Mouse (Mus musculus) heart, postnatal 14 days (tissue): ENCODE measurements around the gene Kcnip4. TPM values are rescaled to one million over a fixed set of nuclear protein-coding genes. Genes with fewer than 3 reads are reported as not detected.

Experiments used
- DNase-seq, 2 experiments: peaks; one replicate each; pipeline ENCODE4 v3.0.0; 2021 to 2022
- intact Hi-C: fragments of 180-260 bp; cut with DNase I; formaldehyde crosslinking; loops from one replicate; pipeline ENCODE4 v1.15.1; 2025
- total RNA-seq, 2 experiments: library from RNA; stranded (reverse); gene quantifications; 2 replicates each; pipeline ENCODE4 v1.2.3; 2021

Gene Kcnip4
- total RNA-seq, 2 experiments from 2014 or later: 0.10 to 0.38 TPM

DNA sequence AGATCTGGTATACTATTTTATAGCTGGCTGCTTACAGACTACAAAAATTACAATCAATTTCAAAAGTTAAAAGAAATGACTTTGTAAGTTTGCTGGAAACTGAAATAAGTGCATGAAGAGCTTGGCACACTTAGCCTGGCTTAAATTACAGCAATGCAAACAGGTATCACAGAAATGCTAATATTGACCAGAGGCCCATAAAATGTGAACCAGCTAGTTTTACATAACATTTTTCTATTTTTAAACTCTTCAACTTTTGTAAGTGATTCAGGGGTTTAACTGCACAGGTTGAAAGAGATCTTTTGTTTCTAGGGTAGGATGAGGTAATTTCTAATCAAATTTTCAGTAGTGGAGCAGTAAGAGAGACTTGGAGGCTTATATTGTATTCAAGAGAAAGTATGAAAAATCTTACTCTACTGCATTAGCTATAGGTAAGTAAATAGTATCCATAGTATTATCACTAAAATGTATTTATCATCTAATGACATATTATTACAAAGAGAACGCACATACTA is 535.5 kb downstream of the Kcnip4 start:
- no peak for DNase-seq
- intact Hi-C loops: no loop called here

DNA sequence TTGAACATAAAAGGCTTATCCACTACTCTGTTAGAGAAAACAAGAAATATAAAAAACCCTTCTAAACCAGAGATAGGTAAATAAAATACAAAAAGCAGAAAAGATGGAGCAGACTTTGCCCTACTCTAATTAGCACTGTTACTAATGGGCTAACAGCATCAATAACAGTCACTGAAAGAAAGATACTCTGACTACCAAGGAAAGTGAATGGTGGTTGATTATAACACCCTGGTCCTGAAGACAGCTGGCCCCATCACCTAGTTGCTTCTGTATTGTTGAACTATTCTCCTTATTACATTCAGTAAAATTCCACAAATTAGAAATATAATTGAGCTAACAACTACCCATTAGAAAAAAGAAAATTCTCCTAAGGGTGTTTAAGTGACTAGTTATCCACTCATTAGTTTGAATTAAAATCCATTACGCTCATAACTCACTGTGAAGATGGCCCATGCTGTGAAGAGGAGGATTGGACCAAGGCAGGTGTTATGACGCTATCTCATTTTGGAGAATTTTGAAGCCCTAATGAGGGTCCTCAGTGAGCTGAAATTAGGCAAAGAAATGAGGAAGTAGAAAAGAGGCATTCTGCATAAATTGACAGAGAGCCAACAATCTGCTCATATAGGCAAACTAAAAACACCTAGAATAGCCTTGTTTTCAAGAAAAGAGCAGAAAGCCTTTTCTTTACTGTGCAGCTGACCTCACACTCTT is 582.2 kb downstream of the Kcnip4 start:
- intact Hi-C loops: no loop called here
- no peak for DNase-seq

DNA sequence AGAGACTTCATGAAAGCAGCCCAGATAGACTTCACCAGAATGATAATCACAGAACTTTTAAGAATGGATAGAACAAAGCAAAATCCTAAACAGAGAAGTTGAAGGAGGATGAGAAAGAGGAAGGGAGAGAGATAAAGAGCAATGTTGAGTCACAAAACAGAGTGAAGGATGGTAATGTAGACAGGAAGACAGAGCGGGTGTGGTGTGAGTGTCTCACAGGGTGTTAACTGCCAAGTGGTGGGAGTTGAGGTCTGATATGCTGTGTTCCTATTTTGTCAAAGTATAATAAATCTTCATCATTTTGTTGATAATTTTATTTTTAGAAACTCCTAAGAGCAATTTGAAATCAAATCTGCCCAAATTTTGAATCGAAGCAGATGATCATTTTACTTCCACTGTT is 592.8 kb downstream of the Kcnip4 start:
- intact Hi-C loops: no loop called here
- no peak for DNase-seq

DNA sequence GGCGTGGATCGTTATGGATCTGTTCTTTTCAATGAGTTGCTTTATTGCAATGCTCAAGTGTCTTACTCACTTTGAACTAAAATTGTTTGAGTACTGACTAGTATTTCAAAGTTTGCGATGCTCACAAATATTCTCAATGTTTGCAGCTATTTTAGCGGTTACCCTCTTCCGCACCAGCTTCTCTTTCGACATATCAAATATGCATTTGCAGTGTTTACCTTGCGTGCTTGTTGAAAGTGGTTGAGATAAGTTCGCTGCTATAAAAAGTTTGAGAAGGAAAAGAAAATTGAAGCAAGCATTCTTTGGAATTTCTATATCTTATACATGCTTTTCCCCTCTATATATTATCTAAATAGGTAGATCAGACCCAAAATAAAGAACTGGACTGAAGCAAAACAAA is 634.5 kb downstream of the Kcnip4 start:
- intact Hi-C loops: no loop called here

DNA sequence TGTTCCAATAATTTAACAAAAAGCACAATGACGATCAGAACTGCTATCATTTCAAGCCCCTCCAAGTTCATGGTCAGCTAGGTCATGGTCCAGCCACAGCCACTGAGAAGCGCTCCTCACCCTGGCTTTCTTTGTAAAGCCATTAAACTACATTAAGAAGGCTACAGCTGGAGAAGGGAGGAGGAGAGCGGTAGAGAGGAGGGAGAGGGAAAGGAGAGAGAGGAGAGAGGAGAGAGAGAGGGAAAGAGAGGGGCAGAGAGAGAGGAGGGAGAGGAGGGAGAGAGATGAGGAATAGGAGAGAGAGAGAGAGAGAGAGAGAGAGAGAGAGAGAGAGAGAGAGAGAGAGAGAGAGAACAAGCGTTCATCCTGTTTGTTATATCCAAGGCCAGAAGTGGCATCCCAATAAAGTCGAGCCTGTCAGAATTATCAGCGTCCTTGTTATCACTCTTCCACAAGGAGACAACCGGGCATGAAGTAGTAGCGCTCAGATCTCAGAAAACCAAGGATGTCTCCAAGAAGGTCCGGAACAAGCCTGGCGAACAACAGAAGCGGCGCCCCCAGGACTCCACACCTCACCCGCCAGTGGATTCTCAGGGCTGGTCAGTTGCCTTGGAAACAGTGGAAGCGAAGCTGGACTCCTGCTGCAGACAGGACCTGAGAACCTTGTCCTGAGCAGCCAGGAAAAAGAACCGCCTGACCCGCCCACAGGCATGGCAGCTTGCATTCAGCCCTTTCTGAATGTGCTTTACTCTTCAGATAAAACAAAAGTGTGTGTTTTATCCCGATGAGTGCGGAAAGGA is 635.1 kb downstream of the Kcnip4 start:
- intact Hi-C loops: no loop called here
- DNase-seq: no peak

More for the DNA sequence above, 634.5 kb downstream of the Kcnip4 start:
- DNase-seq: no peak

DNA sequence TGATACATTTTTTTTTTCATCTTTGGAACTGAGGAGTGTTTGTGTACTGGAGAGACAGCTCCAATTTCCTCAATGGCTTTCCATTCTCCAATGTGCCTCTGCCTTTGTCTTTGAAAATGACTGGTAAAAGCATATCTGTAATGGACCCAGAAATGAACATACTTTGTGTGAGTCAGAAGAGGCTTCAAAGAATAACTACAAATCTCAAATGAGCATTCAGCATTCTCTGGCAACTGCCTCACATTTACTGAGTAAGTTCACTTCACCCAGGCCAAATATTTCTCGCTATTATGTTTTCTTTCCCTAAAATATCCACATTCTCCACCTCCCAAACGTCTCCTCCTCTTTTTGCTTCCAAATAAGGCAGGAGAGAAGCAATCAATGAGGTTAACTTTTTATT is 646.6 kb downstream of the Kcnip4 start:
- DNase-seq: no peak
- intact Hi-C loops: no loop called here

DNA sequence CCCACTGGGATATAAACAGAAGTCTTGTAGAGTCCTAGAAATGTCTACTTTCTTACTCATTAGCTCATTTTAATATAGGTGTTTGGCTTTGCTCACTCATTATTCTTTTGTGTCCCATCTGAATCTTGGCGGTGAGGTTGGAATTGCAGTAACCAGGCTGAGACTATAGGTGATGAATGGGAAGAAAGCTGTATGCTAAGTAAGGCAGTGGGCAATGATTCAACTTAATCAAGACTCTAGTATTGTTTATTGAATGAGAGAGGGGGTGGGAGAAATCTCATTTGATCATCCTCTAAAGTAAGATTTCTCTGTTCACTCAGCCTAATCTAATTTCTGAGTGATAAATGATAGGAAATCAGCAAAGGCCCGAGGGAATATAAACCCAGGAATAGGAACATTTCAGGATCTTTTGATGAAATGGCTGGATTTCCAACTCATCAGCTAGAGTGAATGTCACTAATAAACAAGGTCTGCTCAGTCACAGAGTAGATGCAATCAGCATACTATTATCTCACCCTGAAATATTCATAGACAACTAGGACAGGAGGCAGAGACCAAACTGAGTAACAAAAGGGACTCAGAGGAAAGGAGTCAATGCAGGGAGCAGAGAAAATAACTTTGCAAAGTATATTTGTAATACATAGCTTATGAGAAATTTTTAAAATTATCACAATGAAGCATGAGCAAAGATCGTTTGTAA is 660.3 kb downstream of the Kcnip4 start:
- intact Hi-C loops: no loop called here
- DNase-seq: no peak

DNA sequence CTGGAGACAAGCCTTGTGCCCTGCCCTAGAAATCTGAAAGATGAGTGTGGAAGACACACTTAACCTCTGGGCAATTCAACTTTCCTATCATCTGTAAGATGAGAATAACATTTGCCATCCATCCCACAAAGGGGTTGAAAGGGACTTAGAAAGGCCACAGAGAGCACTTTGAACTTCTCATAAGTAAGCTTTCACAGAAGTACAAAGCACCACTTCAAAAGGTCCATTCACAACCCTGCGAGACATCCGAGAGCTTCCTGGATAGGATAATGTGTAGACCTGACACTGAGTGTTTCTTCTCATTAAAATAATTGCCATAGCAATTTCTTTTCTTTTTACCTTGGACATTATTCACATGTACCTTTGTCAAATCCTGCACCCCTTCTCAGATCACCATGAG is 683.7 kb downstream of the Kcnip4 start:
- DNase-seq: no peak
- intact Hi-C loops: no loop called here

DNA sequence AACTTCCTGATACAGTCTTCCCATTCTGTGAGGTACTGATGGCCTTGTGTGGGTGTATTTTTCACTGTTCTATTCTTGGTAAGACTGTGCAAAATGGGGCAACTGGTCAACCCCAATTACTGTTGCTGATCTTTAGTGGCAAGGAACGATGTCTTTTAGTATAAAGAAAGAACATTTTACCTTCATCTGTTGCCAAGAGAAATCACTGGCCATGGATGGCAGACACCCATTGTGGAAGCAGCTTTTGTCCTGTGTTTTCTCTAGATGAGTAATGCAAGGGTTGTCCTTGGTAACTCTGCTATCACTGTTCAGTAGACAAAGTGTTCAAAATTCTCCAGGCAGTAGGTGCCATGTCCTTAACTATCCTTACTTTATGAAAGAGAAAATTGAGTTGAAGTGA is 729.2 kb downstream of the Kcnip4 start:
- intact Hi-C loops: no loop called here
- DNase-seq: no peak

DNA sequence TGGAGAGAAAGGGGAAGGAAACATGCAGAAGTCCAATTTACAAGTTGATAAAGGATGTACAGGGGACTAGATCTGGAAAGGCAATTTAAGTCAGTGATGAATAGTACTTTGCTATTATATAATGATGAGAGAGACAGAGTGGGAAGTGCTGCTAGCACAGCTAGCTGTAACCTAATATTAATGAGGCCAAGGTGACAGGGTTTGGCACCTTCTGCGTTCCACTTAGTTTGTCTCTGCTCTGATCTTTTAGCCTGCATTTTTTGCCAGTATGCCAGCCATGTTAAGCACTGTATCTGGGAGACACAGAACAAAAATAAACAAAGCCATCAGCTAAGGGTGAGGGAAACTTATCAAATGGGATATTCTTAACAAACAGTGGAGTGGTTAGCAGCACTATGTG is 745.3 kb downstream of the Kcnip4 start:
- intact Hi-C loops: no loop called here
- no peak for DNase-seq

DNA sequence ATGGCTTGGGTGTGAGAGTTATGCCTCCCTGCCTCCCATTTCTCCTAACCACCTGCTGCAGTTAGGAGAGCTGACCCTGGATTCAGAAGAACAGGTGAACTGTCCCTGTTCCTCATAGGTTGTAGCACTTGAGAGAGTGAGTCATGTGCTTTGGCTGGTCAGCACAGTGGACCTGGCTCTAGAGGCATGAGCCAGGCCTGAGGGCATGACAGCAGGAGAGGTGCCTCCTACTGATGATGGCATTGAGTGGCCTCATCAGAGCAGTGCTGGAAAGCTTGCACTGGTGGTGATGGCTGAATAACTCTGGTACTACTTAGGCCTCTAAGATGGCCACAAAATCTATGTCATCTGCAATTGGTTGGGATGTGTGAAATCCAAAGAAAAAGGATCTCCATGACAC is 776.1 kb downstream of the Kcnip4 start:
- DNase-seq: no peak
- intact Hi-C loops: no loop called here

DNA sequence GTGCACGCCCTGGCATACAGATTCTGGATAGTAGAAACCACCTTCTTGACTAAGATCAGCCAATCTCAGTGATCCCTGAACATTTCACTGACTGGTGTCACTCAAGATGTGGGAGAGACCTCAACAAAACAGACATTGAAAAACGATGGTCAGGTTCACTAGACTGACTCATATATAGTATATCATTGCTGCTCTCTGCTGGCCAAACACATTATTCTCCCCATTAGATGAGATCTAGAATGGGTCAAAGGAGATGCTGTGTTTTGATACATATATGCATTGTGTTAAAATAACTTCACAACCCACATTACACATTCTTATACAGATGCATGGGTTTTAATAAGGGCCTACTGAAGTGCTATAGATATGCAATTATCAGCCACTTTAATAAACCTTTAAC is 787.1 kb downstream of the Kcnip4 start:
- no peak for DNase-seq

DNA sequence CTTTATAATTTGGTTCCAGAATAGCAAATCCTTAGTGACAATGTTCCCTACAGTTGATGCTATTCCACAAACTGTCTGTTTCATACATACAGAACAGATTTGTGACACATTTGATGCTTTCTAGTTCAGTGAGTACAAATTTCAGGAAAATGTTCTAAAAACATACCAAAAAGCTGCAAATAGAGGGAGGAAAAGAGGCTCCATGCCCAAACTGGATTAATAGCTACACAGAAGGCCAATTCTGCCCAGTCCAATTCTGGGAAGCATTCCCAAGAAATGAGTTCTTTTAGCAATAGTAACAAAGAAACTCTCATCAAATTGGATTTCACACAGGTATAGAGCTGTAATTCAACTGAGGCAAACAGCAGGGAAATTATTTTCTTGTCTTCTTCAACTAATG is 806.5 kb downstream of the Kcnip4 start:
- no peak for DNase-seq
- intact Hi-C loops: no loop called here

More for the DNA sequence above, 787.1 kb downstream of the Kcnip4 start:
- intact Hi-C loops: loop anchor here (5.0 kb wide), 1 partner anchor 305 kb away; no protein-coding TSS in a partner anchor

DNA sequence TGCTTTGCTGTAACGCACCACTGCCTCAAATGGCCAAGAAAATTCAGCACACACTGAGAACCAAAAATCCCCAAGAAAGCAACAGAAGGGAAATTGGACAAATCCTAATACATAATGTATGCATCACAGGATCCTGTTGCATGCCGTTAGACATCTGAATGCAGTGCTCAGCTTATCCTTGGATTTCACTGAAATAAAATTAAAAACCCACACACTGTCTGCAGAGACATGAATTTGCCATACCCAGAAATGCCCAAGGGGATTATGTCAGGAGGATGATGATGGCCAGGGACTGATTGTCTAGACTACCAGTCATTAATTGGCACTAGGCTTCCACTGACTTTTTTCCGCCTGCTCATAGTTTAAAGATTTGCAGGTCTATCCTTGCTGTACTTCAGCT is 818.7 kb downstream of the Kcnip4 start:
- intact Hi-C loops: no loop called here
- DNase-seq: no peak

DNA sequence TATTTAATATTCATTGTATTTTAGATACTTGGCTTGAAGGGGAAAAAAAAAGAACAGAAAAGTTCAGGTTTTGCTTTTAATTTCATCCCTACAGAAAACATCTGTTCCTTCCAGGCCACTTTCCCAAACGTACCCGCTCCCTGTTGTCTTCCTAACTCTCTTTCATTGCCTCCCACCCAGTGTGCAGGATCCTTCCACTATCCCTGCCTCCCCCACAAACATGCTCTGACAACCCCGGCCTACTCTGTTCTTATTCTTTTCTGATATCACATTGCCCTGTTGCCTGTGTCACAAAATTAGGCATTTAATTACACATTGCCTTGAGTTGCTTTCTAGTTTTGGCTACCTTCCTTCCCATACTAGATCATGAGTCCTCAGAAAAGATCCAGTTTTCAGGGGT is 837.6 kb downstream of the Kcnip4 start:
- no peak for DNase-seq
- intact Hi-C loops: no loop called here

DNA sequence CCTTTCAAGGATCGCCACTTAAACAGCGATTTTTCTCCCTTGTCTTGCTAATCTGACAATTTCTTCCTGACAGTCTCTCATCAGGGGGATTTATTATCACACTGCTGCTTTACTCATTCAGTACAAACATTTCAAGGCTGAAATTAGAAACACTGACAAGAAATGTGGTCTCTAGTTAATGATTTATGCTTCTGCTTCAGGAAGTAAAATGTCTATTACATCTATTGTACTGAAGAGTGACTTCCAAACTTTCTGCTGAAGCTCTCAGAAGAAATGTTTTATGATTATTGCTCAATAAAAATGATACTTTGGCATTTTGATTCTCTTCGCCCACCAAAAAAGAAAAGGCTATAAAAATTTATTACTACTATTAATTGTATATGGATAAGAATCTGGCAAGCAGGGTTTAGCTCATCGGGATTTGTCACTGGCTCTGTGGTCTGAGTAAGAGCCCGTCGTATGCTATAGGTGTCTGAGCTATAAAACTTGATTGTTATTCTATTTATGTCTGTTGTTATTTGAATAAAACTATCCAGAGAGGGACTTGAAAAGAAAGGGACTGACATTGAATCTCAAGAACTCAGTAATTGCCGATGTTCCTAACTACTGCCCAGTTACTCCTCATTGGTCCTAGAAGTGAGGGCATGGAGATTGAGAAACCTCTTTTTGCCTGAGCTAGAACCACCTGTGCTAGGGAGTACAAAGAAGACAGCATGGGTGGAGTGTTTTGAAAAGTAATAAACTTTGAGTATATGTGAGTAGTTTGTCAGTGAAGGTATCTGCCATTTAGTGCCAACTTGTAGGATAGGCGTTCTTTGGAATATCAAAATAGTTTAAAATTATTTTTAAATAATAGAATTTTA is 844.7 kb downstream of the Kcnip4 start:
- intact Hi-C loops: no loop called here
- DNase-seq: no peak

DNA sequence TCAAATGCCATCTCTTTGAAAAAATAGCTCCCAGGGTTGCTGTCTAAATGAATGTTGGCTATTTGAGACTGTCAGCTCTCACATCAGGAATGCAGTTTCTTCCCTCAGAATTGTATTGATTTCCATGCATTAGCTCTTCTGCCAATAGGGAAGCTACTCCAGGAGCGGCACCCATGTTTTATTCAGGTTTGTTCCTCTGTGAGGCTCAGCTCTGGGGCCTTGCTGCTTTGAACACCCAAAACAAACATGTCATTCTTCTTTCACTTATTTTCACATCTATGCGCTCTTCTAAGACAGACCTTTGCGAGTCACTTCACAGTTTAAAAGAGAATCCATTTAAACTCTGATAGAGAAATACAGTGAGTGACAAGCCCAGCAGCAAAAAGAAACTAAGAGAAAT is 862.2 kb downstream of the Kcnip4 start:
- DNase-seq: no peak
- intact Hi-C loops: no loop called here

DNA sequence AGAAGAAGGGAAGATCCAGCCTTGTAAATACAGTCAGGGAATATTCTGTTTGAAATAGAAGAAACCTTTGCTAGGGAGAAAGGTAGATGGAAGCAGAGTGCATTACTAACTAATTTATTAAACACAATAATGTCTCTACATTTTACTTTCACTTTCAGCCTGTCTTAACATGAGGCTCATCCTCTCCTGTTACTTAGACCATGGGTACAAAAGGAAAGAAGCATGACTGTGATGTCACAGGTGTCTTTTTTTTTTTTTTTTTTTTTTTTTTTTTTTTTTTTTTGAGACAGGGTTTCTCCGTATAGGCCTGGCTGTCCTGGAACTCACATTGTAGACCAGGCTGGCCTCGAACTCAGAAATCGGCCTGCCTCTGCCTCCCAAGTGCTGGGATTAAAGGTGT is 864.7 kb downstream of the Kcnip4 start:
- intact Hi-C loops: no loop called here
- DNase-seq: no peak

DNA sequence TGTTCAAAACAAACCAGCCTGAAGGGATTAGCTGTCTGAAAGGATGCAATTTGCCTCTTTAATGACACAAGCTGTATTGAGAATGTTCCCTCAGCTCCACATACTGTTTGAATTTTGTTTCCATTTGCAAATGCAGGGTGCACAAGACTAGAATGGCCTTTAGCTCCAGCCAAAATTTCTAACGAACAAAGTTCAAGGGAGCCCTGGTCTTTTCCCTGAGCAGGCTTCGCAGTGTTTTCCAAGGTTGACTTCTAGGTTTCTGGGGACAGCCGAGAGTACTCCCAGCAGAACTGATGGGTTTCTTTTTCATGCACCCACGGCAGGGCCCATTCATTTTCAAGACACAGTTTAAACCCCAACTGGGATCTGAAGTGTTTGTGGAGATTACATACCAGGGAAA is 874.2 kb downstream of the Kcnip4 start:
- intact Hi-C loops: no loop called here
- DNase-seq: no peak

DNA sequence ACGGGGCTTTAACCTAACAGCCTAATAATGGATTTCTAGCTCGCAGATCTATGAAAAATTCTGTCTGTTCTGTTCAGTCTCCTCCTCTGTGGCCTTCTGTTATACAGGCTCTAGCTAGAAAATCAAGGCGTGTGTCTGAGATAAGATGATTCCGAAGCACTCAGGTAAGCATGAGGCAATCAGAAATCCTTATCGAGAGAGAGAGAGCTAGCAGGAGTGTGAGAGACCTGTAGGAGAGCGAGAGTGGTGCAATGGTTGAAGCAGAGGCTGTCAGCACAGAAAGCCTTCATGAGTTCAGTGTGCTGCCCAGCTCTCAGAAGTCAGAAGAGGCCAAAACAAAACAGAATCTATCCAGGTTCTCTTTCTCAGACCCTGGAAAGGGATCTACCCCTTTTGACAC is 888.0 kb downstream of the Kcnip4 start:
- no peak for DNase-seq
- intact Hi-C loops: no loop called here
